Mouse (Mus musculus): Measurements from ENCODE around the gene Chrnd.

Chrnd gene

GRCm38 (mm10) chr1:87227160-87227550 is 36.7 kb downstream of the Chrnd start:
- CTCF ChIA-PET = no interaction called here

GRCm38 (mm10) chr1:87230606-87231005 is 40.2 kb downstream of the Chrnd start:
- CTCF ChIA-PET = no interaction called here

- CTCF ChIA-PET = no interaction called here
Observed at GRCm38 (mm10) chr1:87232197-87232596, 41.8 kb downstream of the Chrnd start.

- CTCF ChIA-PET = no interaction called here
Observed at GRCm38 (mm10) chr1:87239056-87239455, 48.6 kb downstream of the Chrnd start.

- CTCF ChIA-PET = no interaction called here
Observed at GRCm38 (mm10) chr1:87243021-87243420, 52.6 kb downstream of the Chrnd start.

GRCm38 (mm10) chr1:87245430-87245829 is 55.0 kb downstream of the Chrnd start:
- CTCF ChIA-PET = no interaction called here

- CTCF ChIA-PET = no interaction called here
Observed at GRCm38 (mm10) chr1:87245929-87246815, 55.8 kb downstream of the Chrnd start.
